27 mouse cellular contexts compared by ENCODE assay signal in genomic region chr2:122127635-122128034, GRCm38 (mm10). TPM values are rescaled to one million over a fixed set of nuclear protein-coding genes. Genes with fewer than 3 reads are reported as not detected.
DNase-seq lines count a peak whose midpoint lies in the region; ATAC-seq and TF ChIP-seq lines count a peak whose summit lies in the region.
"Had no signal": no experiment of that assay in that cellular context is flagged by ENCODE, and none has a peak within 500 bp of the region (broad histone marks: within the 10 kb centered on the region; RNA-seq: fewer than 3 reads in every experiment).

No protein-coding gene starts in this region.

- peaks cover 41% of the 10 kb centered on the region for H3K4me1 ChIP-seq in megakaryocyte, embryonic 14.5 days
- H3K4me1 ChIP-seq: embryonic facial prominence, embryonic 13.5 days; forebrain, embryonic 12.5 days; hindbrain, embryonic 13.5 days had no signal

- H3K9me3 ChIP-seq in megakaryocyte, embryonic 14.5 days, result no peaks in the 10 kb centered on the region
- H3K9me3 ChIP-seq: embryonic facial prominence, embryonic 13.5 days; forebrain, embryonic 12.5 days; heart, embryonic 13.5 days; hindbrain, embryonic 13.5 days; intestine, embryonic 15.5 days had no signal

- no peaks in the 10 kb centered on the region for H3K36me3 ChIP-seq in megakaryocyte, embryonic 14.5 days (replicated peaks; ENCODE audit: low read length)
- H3K36me3 ChIP-seq in myocyte (ENCODE audit: control insufficient read depth, insufficient read depth), result no peaks in the 10 kb centered on the region
- H3K36me3 ChIP-seq: embryonic facial prominence, embryonic 13.5 days; forebrain, embryonic 12.5 days; heart, embryonic 13.5 days; hindbrain, embryonic 13.5 days; intestine, embryonic 15.5 days had no signal

- H3K79me2 ChIP-seq in myocyte (ENCODE audit: control insufficient read depth, insufficient read depth), result no peaks in the 10 kb centered on the region

- peak overlapping the region; percentile 40 for H3K4me3 ChIP-seq in megakaryocyte, embryonic 14.5 days (replicated peaks)
- H3K4me3 ChIP-seq in myocyte, result no peak overlapping the region
- H3K4me3 ChIP-seq: embryonic facial prominence, embryonic 13.5 days; forebrain, embryonic 12.5 days; heart, adult 2 months; heart, embryonic 13.5 days; hindbrain, embryonic 13.5 days; intestine, embryonic 15.5 days had no signal

- H3ac ChIP-seq in myocyte (ENCODE audit: control insufficient read depth, insufficient read length), result no peak overlapping the region

- ATAC-seq in megakaryocyte, adult 5-6 weeks (ENCODE audit: poor library complexity, severe bottlenecking), result no peak
- ATAC-seq: forebrain, embryonic 16.5 days; intestine, embryonic 15.5 days had no signal

- no peak for TF ChIP-seq POLR2A in myocyte (IDR thresholded peaks at IDR 0.05; ENCODE audit: insufficient read length, low read depth)

- peak; percentile 55 for DNase-seq in NIH3T3 (ENCODE audit: low read depth)
- DNase-seq in kidney, postnatal 25 days, result no peak
- DNase-seq in spleen, postnatal 4 days (ENCODE audit: low spot score in 2 of 2), result no peak
- DNase-seq: adrenal gland, postnatal 14 days; B cell, adult 2 months; cerebellum, adult 18-20 months; cerebellum, adult 9-11 months; cerebellum, postnatal 36 days; gastrocnemius, postnatal 14 days; heart, adult 2 months; heart, postnatal 36 days had no signal

- peaks cover 44% of the 10 kb centered on the region for H3K27me3 ChIP-seq in megakaryocyte, embryonic 14.5 days (replicated peaks)
- no peaks in the 10 kb centered on the region for H3K27me3 ChIP-seq in myocyte (ENCODE audit: control insufficient read depth, insufficient read depth, insufficient read length)
- H3K27me3 ChIP-seq: embryonic facial prominence, embryonic 13.5 days; forebrain, embryonic 12.5 days; heart, embryonic 13.5 days; hindbrain, embryonic 13.5 days; intestine, embryonic 15.5 days had no signal

- H3K4me2 ChIP-seq in myocyte (ENCODE audit: low read depth), result no peak overlapping the region
- H3K4me2 ChIP-seq: embryonic facial prominence, embryonic 13.5 days; forebrain, embryonic 12.5 days; heart, embryonic 13.5 days; hindbrain, embryonic 13.5 days; intestine, embryonic 15.5 days had no signal

TF ChIP-seq in myocyte, 11 proteins besides CTCF, POLR2A, EP300 and RAD21:
- TF ChIP-seq TCF12 (IDR thresholded peaks at IDR 0.05; ENCODE audit: insufficient read depth, poor library complexity, severe bottlenecking) (no peak), USF1 (IDR thresholded peaks at IDR 0.05; ENCODE audit: low read depth) (peak; percentile 55)
TF ChIP-seq in myocyte: peak in this region for 1.

RNA-seq across cellular contexts. Expression of gene Spg11, which starts 9.4 kb away (rescaled TPM):
- polyA plus RNA-seq in megakaryocyte, embryonic 14.5 days (2012; ENCODE audit: insufficient read depth, low replicate concordance), result 0.51 TPM in 1 of 2 replicates, not detected in the other
- 11.2 TPM in 2 replicates for total RNA-seq in megakaryocyte, adult 5-6 weeks (2015)
- total RNA-seq in megakaryocyte, adult 5-6 weeks (2017), result 14.8 and 15.3 TPM in 2 replicates
- 5.8 TPM for polyA plus RNA-seq in myocyte (2012; fragmentation: generic; extraction: Trizol)

RNA-seq across cellular contexts. Expression of gene B2m, which starts 19.9 kb away (rescaled TPM):
- 24.9 and 99.6 TPM in 2 replicates for polyA plus RNA-seq in megakaryocyte, embryonic 14.5 days (2012; ENCODE audit: insufficient read depth, low replicate concordance)
- total RNA-seq in megakaryocyte, adult 5-6 weeks (2015), result 5,498 and 5,622 TPM in 2 replicates
- total RNA-seq in megakaryocyte, adult 5-6 weeks (2017), result 2,725 and 3,039 TPM in 2 replicates
- polyA plus RNA-seq in myocyte (2012; fragmentation: generic; extraction: Trizol), result 321 TPM

RNA-seq across cellular contexts. Expression of gene Trim69, which starts 32.9 kb away (rescaled TPM):
- polyA plus RNA-seq in megakaryocyte, embryonic 14.5 days (2012; ENCODE audit: insufficient read depth, low replicate concordance), result not detected in 2 replicates
- not detected in 2 replicates for total RNA-seq in megakaryocyte, adult 5-6 weeks (2015)
- 0.33 TPM in 1 of 2 replicates, not detected in the other for total RNA-seq in megakaryocyte, adult 5-6 weeks (2017)
- 0.04 TPM for polyA plus RNA-seq in myocyte (2012; fragmentation: generic; extraction: Trizol)
- total RNA-seq: adrenal gland, postnatal 14 days; gastrocnemius, adult 18-20 months; gastrocnemius, postnatal 14 days; heart, adult 2 months; MEL had no signal
- polyA plus RNA-seq: embryonic facial prominence, embryonic 13.5 days; forebrain, embryonic 12.5 days; forebrain, embryonic 16.5 days; heart, adult 2 months; heart, embryonic 13.5 days; heart, postnatal 0 days; hindbrain, embryonic 13.5 days; intestine, embryonic 15.5 days had no signal

RNA-seq across cellular contexts. Expression of gene Patl2, which starts 58.4 kb away (rescaled TPM):
- polyA plus RNA-seq in megakaryocyte, embryonic 14.5 days (2012; ENCODE audit: insufficient read depth, low replicate concordance), result not detected in 2 replicates
- not detected in 2 replicates for total RNA-seq in megakaryocyte, adult 5-6 weeks (2015)
- total RNA-seq in megakaryocyte, adult 5-6 weeks (2017), result not detected in 2 replicates
- 0.07 TPM for polyA plus RNA-seq in myocyte (2012; fragmentation: generic; extraction: Trizol)
- total RNA-seq: adrenal gland, adult 18-20 months; gastrocnemius, adult 18-20 months; gastrocnemius, postnatal 14 days; heart, adult 2 months; heart, postnatal 36 days had no signal
- polyA plus RNA-seq: embryonic facial prominence, embryonic 13.5 days; forebrain, embryonic 12.5 days; forebrain, embryonic 16.5 days; heart, adult 2 months; heart, embryonic 13.5 days; hindbrain, embryonic 13.5 days; intestine, embryonic 15.5 days had no signal

RNA-seq across cellular contexts. Expression of gene Terb2, which starts 58.4 kb away (rescaled TPM):
- not detected in 2 replicates for polyA plus RNA-seq in megakaryocyte, embryonic 14.5 days (2012; ENCODE audit: insufficient read depth, low replicate concordance)
- total RNA-seq in megakaryocyte, adult 5-6 weeks (2015), result not detected in 2 replicates
- total RNA-seq in megakaryocyte, adult 5-6 weeks (2017), result not detected in 2 replicates
- polyA plus RNA-seq in myocyte (2012; fragmentation: generic; extraction: Trizol), result not detected
- total RNA-seq: adrenal gland, adult 18-20 months; adrenal gland, postnatal 14 days; gastrocnemius, adult 18-20 months; gastrocnemius, postnatal 14 days; heart, adult 2 months; heart, postnatal 36 days; MEL had no signal
- polyA plus RNA-seq: activated CD4-positive, CD25-positive, alpha-beta regulatory T cell, adult 4 months; embryonic facial prominence, embryonic 13.5 days; forebrain, embryonic 12.5 days; forebrain, embryonic 16.5 days; frontal cortex, adult 2 months; gonadal fat pad, adult 2 months; heart, adult 2 months; heart, embryonic 13.5 days; heart, postnatal 0 days; hindbrain, embryonic 13.5 days; intestine, embryonic 15.5 days had no signal
